Mouse (Mus musculus) kidney, postnatal 4 days (tissue): ENCODE results near the gene Tcf7l2.

Source experiments
- DNase-seq, 2 experiments: peaks; one replicate each; pipeline ENCODE4 v3.0.0; 2021; ENCODE audit warnings: mixed read lengths in 2 of 2

Tcf7l2 gene

DNA sequence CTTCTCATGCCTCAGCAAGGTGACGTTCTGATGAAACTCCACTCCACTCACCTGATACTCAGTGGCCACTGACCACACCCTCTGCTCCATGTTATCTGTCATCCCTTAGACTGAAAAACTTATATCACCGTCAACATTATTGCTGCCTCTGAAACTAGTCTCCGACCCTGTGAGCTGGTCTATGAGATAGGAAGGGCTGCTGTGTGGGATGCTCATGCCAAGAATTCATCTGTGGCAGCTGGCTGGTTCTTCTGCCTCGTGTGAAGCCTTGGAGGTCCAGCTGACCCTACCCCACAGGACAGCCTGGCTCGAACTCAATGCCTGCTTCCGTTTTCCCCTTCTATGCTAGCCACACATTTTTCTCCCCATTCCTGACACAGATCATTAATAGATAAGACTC lies 125.6 kb downstream of the Tcf7l2 start:
- no peak for DNase-seq

DNA sequence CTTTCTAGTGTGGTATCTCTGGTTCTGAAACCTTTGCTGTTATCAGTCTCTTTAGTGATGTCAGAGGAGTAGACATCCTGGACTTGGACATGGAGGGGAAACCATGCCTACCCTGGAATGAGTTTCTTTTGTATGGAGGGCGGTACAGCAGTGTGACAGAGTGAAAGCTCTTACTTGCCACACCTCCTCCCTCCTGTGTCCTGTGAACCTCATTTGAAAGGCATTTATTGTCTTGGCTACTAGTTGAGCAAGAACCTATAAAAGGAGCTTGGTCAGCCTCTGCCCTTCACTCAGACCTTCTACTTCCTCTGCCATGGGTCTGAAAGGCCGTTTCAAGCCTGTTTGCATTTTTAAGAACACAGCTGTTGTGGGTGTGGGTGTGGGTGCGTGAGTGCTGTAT lies 126.3 kb downstream of the Tcf7l2 start:
- DNase-seq: no peak

DNA sequence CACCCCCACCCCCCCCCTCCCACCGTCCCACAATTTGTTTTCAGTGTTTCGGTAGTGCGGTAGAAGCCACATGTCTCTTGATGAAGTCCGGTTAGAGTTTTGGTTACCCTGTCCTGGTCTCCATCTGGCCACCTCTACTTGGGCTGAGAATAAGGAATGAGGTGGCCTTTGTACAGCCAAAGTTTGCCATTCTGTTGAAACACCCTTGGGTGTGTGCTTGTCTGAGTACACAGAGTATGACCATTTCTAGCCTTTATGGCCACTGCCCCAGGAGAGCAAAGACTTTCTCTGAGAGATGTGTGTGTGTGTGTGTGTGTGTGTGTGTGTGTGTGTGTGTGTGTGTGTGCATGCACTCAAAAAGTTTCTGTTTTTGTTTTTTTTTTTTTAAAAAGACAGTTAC lies 127.0 kb downstream of the Tcf7l2 start:
- DNase-seq: no peak

DNA sequence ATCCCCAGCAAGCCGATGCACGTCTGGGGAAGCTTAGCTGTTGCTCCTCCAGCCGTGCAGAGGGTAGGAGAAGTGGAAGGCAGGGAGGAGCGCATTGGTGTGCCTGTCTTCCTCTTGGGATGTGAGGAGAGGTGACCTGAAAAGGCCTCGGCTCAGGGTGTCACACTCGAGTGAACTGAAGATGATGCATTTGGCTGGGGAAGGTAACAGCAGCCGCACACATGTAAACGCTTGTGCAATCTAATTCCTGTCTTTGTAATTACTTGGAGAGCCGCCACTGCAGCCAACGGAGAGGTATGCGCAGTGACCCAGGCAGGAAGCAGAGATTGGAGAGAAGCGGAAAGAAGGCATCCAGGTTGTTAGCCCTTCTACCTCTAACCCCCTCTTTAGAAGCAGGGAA lies 129.2 kb downstream of the Tcf7l2 start:
- peak; percentile 22 to 31 for DNase-seq

DNA sequence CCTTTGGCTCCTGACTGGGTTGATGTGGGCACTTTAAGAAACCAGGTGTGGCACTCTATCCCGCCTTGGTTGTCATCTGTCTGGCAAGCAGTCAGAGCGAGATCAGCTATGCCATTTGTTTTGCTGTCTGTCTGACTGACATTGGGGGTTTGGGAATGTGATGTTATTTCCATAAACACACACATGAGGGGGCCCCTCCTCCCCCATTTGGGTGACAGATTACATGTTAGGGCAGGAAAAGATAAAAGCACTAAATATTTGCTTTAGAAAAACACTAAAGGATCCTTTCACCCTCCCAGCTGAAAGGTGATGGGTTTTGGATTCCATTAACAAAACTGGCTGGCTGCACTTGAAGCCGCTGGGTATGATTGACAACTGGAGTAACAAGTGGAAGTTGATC lies 129.9 kb downstream of the Tcf7l2 start:
- DNase-seq: no peak

DNA sequence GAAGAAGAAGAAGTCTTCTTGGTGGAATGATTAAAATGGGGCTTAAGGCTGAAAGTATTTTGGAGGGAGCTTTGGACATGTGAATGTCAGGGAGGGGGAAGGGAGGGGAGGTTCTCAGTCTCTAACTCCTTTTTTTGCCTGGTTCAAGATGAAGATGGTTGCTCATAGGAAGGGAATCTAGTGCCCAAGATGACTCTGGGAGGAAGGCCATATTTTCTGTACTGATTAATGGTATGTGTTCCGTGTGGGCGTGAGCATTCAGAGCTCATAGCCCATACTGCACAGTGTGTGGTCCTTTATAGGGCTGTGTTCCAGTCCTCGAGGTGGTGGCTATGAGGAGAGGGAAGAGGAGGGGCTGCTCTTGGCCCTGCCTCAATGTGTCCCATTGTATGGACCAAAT lies 131.6 kb downstream of the Tcf7l2 start:
- DNase-seq: no peak

DNA sequence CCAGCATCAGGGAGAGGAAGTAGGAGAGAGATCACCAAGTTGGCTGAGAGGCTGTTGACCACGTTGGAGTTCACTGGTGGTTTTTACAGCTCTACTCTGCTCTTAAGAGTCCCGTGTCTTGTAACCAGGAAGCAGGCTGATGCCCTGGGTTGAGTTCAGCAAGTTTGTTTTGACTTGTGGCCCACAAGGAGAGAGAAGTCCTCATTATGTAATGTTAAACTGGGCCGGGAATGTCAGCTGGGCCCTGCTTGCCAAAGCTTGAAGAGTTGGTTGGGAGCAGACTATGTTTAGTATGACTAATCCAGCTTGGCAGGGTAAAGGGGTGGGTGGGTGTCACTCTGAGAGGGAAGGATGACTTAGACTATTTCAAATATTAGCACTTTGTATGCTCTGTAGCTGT lies 134.9 kb downstream of the Tcf7l2 start:
- DNase-seq: no peak

GRCm38 (mm10) chr19:55877404-55877915 lies 135.8 kb downstream of the Tcf7l2 start:
- peak; percentile 79 to 84 for DNase-seq

DNA sequence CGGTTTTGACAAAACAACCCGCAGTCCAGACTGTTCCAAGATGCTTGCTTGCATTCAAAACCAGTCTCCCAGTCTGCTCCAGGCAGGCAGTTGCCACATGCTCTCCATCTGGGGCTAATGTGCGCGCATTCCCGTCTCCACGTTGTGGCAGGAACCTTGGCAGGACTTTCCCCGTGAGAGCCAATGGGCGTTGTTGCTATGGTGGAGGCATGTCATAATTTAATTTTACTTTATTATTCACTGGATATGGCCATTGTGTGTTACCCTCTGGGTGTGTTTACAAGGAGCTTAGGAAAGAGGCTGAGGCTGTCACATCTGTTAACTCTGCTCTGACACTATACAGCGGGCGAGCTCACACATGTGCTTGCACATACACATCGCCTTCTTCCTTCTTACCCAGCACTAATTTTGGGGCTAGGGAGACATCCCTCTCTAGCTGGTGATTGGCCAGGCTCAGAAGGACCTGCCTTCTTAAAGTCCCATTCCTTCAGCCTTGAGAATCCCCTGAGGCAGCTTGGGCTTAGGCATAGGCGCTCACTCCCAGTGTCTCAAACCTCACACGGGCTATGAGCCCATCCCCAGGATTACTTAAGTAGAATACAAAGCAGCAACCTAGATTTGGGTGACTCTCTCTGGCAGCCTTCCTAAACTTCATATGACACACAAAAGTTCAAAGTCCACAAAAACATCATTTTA lies 139.2 kb downstream of the Tcf7l2 start:
- no peak for DNase-seq

- no peak for DNase-seq
Measured at GRCm38 (mm10) chr19:55886536-55886935, 144.9 kb downstream of the Tcf7l2 start.

- no peak for DNase-seq
Measured at GRCm38 (mm10) chr19:55891692-55892183, 150.1 kb downstream of the Tcf7l2 start.

DNA sequence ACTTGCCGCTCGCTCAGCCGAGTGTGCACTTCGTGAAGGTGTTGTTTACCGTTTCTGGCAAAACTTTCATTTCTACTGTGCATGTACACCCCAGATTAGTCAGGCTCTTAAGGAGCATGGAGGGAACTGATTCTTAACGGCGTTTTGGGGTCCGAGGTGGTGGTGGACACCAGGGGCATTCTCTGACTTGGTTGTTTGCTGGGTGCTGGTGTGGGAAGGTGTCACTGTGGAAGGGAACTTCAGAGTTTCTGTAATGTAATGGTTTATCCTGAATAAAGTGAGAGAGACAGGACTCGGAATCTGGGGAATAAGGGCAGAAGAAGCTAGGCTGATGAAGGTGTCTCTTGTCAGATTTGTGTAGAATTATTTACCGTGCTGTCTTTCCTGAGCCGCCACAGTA lies 151.9 kb downstream of the Tcf7l2 start:
- DNase-seq: no peak

GRCm38 (mm10) chr19:55894396-55894795 lies 152.8 kb downstream of the Tcf7l2 start:
- DNase-seq: no peak

DNA sequence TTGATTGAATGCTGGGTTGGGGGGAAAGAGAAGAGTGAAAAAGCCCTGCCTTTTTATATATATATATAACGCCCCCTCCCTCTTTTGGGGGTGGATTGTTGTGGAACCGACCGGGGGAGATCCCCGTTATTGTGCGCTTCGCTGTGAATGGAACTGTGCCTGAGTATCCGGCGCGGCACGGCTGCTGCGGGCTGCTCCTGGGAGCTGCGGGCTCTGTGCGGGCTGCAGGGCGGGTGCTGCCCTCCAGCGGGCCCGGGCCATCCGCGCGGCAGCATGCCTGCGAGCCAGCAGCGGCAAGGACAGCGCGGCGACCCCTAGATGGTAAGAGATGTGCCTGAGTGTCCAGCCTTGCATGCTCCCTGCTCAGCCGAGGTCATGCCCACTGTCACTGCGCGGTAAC lies 153.7 kb downstream of the Tcf7l2 start:
- DNase-seq: peak; percentile 75 to 85

DNA sequence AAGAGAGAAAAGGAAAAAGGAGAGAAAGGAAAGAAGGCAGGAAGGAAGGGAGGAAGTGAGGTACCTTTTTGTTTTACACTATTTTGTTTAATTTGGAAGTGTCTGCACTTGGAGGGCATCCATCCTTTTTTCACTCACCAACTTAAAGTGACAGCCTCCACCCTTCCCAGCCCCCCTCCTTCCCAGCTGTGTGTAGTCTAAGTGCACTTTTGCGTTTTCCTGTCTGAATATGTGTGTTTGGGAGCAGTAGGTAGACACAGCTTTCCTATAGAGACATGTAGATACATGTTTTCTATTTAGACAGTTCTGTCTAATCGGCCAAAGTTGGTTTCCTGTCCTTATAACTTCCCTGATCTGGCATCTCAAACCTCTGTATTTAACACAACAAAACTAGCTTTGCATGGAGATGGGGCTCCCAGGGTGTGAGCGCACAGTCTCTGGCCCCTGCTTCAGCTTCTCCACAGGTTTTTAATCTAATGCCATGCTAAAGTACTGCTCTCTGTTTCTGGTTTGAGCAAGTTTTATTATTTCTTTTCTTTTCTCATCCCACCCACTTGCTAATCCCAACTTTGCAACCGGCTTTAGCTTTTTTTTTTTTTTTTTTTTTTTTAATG lies 154.3 kb downstream of the Tcf7l2 start:
- no peak for DNase-seq

DNA sequence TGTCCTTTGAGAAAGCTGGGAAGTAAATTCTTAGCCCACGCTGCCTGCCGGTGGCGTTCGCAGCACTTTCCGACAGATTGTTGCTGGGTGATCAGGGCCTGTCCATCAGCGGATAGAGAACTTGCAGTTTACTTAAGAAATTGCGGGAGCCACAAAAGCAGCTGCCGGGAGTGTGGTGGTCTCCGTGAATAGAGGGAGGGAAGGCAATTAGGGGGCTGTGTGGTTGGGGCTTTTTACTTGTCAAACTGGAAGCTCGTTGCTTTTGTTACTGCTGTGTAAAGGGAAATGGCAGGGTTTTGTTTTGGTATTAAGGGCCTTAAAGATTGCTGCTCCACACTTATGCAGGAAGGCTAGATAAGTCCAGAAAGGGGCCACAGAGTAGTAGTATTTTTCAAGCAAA lies 155.0 kb downstream of the Tcf7l2 start:
- DNase-seq: no peak

DNA sequence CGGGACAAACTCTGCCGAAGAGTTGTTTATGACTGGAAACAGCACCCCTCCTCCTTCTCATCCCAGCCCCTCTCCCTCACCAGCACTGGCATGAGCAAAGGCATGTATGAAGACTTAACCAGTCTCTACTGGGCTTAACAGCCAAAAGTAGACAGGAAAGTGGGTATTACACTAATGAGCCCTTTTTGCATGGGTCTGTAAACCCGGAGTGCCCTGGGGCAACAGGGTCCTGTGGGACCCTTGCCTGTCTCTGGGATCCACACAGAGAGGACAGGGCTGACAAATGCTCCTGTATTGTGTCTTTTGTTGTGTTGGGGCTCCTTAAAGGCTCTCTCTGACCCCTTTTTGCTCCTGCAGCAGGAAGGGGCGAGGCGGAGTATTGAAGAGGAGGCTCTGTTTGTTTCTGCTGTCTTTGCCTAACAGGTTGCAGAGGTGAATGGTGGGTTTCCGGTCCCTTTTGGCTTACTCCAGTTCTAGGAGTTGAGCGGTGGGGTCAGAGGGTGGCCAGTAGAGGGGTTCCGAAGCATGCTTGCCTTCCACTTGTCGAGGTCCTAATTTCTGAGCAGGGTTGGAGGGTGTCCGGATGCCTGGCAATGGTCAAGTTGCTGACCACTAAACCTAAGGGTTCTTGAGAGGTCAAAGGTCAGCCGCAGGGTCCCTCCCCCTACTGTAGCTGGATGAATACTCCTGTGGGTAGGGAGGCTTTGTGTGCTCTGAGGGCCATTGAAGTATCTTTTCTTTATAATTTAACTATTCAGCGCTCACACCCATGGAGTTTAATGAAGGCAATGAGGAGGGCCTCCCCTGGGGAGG lies 161.2 kb downstream of the Tcf7l2 start:
- DNase-seq: no peak

GRCm38 (mm10) chr19:55909039-55909438 lies 167.4 kb downstream of the Tcf7l2 start:
- peak; percentile 63 to 73 for DNase-seq

DNA sequence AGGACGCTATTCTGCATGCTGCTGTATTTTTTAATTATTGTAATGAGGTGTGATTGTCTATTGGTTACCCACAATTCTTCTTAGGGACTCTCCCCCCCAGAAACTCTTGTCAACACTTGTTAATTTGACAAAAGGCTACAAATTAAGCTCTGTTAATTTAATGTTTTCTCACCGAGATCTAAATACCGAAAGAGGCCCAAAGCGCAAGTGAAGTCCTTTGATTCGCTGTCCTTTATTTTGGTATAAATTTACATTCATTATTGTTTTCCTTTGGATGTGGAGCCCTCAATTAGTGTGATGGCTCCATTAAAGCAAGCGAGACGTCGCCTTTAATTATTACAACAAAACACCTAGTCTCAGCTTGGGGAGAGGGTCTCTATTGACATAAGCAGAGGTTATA lies 170.3 kb downstream of the Tcf7l2 start:
- no peak for DNase-seq

DNA sequence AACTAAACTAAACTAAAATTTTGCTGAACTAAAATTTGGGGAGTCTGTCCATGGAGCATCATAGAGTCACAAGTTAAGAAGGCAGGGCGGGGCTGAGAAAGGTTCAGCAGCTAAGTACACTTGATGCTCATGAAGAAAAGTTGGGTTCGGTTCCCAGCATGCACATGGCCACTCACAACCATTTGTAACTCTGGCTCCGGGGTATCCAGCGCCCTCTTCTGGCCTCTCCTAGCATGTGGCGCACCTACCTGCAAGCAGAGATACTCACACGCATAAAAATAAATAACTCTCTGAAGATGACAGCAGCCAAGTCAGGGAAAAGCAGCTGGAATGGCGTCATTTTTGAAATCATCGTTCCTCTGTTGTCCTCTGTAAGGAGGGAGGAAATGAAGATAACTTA lies 171.2 kb downstream of the Tcf7l2 start:
- no peak for DNase-seq

- DNase-seq: no peak
Measured at GRCm38 (mm10) chr19:55913585-55913984, 172.0 kb downstream of the Tcf7l2 start.

DNA sequence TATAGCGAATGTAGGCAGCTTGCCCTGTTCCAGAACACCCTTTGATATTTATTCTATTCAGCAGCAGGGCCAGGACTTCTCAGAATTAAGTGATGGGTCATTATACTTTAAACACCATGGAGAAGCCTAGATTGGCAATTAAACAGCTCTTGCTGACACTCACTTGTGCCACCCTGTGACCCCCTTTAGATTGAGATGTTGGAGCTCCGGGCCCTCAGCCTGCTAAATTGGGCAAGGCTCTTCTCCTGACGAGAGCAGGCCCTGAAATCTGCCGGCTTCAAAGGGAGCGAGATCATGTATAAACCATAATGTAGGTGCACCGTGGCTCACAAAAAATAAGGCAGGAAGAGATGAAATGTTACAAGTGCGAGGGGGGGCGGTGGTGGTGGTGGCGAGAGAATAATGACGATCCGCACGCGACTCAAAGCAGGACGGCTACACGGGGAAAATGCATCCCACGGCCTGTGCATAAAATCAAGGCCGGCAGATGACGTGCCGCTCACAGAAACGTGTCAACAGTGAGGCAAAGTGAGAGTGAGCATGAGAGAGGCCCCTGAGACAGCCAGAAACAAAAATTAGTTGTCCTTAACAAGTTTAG lies 173.1 kb downstream of the Tcf7l2 start:
- DNase-seq: no peak

GRCm38 (mm10) chr19:55915506-55915905 lies 173.9 kb downstream of the Tcf7l2 start:
- DNase-seq: no peak
